Mouse (Mus musculus) ovary, postnatal 14 days (tissue): Measurements from ENCODE around the gene Rgs14.

Experiments used
- DNase-seq: peaks from one replicate; pipeline ENCODE4 v3.0.0; 2022; ENCODE audit warnings: low spot score

The Rgs14 gene

DNA sequence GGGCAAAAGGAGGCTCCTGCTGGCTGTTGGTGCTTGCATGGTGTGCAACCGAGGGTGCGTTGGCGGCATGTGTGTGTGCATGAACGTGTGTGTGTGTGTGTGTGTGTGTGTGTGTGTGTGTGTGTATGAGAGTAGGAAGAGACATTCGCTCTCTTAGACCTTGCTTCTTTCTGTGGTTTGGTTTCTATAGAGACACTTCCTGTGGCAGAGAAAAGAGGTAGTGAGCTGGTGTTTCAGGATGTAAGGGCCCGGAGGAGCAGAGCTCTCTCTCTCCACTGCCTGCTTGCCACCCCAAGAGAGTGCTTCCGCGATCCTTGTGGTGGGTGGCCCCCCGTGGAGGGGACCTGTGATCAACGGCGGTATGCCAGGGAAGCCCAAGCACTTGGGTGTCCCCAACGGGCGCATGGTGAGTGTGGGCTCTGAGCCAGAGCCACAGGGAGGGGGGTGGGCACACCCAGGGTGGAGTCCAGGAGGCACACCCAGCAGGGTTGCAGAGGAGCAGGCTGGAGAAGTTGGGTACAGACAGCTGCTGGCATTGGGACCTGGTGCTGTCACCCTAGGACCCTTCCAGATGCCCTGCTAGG lies at the start of gene Rgs14:
TSS of gene Rgs14 (plus strand) at position 202 of the 584 bp plus-strand sequence.
- DNase-seq: no peak

DNA sequence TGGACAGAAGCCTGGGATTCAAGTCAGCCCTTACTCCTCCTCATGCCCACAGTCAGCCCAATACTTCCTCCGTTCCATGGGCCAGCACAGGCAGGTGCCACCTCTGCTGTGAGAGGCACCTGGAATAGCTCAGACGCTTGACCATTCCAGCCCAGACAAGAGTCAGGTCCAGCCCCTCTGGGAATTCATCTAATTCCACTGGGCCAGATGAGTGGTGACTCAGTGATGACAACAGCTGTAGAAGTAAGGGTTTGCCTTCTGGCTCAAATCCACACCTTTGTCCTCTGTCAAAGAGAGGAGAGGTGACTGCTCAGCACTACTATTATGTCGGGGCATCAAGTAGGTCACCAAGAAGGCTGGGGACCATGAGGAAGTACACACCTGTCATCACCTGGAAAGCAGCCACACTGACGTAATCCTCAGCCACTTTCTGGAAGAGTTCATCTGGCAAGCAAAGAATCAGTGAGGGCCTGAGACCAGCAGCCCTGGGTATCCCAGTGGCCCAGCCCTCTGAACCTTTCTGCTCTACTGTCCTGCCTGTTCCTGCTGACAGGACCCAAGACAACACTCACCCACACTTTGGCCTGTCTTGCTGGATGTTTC lies 49.5 kb upstream of the Rgs14 start, which contains the start of gene Prelid1:
TSS of gene Prelid1 (plus strand) at position 570 of the 603 bp plus-strand sequence.
- DNase-seq: no peak

DNA sequence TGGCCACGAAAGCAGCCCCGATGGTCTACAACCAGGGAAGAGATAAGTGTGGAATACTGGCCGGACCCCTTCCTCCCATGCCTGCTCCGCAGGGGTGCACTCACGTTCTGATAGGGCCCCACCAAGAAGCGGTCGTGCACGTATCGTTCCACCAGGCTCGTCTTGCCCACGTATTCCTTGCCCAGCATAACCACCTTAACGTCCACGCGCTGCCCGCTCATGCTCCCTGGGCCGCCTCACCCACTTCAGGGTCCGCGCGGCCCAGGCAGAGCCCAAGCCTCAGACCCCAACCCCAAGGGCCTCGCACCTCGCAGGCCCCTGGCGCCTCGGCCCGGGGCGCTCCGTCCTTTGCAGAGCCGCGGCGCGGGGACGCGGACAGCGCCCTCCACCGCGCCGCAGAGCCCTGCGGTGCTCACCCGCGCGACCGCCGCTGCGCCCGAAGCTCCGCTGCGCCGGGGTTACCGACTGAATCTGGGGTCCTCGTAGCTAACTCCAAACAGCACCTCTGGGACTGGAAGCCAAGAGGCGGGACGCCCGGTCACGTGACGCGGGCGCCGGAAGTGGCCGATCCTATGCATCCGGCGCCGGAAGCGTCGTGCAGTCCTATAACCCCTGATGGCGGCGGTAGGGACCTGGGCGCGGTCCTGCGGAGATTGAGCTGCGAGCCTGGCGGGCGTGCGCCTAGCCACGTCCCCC lies 48.0 kb upstream of the Rgs14 start, which contains the start of gene Rab24:
TSS of gene Rab24 (minus strand) at position 513 of the 696 bp plus-strand sequence.
- peak; percentile 77 for DNase-seq

DNA sequence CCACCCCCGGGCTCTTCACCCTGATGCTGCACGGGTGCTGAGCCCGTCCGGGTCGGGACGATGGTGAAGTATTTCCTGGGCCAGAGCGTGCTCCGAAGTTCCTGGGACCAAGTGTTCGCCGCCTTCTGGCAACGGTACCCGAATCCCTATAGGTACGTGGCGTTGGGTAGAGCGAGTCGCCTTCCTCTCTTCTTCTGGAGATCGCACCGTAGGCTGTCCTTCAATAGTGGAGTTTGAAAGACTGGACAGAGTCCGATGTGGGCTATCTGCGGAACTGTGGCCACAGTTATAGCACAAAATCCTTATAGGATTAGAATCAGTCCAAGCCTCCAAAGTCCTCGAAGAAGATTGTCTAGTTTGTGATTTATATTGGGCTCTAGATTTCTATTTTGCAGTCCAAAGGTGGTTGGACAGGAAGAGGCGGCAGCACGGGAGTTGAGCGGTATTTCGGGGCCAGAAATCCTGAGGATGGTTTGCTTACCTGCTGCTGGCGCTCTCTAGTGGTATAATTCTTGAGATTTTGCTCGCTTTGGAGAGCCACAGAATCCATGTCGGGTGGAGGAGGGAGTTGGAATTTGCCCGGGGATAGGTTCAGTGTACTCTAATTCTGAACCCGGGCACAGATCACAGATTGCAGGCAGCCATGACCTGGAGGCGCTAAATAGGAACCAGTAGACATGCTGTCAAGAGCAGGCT lies 47.3 kb upstream of the Rgs14 start:
- DNase-seq: peak; percentile 27

DNA sequence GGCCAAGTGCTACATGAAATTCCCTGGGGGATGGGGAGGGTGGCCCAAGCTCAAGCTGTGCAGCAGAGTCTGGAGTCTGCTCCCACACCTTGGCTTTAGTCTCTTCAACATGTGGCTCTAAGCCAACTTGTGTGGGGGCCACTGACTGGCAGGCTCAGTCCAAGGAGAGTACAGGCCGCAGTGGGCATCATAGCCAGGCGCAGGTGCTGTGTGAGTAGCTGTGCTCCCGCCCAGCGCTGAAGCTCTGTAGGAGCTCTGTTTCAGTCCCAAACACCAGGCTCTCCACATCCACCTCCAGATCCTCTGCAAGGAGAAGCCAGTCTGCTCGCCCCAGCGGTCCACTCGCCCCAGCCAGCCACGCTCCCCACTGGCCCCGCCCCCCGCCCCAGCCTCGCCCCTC lies 43.9 kb upstream of the Rgs14 start:
- DNase-seq: no peak

DNA sequence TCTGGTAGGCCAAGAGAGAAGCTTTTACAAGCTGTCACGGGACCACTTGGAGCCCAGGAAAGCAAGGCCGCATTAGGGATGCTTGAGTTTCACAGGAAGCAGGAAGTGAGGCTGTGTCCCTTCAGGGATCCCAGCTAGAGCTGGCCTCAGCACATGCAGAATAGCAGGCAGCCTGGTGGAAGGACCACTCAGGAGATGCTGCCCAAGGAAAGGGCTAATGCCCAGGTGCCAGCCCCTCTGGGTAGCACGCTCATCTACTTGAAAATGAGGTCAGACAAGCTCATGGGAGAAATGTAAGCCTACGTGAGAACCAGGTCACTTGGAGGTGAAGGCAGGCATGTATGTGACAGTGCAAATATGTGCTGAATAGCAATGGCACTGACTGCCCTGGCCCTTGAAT lies 42.4 kb upstream of the Rgs14 start:
- DNase-seq: no peak

DNA sequence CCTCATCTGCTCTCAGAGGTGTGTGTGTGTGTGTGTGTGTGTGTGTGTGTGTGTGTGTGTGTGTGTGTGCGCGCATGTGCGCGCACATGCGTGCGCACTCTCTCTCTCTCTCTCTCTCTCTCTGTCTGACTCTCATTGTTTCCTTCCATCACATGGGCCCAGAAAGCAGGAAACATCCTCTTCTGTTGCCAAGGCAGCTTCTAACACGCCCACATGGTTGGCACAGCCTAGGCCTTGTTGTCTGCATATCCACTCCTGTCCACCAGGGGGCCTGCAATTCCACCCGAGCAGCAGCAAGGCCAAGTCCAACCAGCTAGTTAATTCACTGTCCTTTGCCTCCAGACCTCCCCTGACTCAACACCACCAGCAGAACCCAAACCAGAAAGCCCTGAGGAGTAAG lies 41.9 kb upstream of the Rgs14 start:
- DNase-seq: peak; percentile 78

DNA sequence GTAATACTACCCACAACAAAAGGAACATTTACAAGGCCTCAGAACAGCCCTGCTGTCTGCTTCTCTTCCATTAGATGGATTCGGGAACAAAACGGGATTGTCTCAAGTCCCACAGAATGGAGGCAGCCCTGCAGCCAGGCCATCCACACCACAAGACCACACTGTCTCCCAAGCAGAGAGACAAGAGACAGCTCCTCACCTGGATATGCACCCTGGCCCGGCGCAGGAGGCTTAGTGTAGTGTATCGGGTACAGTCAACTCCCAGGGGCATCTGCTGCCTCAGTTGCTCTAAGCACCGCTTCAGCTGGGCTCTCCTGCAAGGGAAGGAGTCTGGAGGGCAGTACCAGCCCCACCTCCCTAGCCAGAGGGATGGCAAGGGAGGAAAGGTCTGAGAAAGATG lies 41.4 kb upstream of the Rgs14 start:
- no peak for DNase-seq

DNA sequence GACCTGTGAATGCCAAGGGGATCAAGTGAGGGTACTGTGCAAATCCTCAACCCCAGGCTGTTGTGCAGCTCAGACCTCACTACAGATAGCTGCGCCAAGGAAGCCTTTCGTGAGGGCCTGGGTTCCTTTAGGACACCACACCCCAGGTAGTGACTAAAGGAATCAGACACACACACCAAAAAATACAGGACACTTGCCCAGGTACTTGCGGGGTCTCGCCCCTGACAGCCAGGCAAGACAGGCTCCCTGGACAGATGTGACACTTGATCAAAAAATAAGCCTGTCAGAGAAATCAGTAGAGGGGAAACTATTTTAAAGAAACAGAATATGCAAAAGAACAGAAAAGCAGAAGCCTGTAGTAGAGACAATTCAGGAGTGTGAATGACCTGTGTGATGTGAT lies 40.9 kb upstream of the Rgs14 start:
- DNase-seq: no peak

DNA sequence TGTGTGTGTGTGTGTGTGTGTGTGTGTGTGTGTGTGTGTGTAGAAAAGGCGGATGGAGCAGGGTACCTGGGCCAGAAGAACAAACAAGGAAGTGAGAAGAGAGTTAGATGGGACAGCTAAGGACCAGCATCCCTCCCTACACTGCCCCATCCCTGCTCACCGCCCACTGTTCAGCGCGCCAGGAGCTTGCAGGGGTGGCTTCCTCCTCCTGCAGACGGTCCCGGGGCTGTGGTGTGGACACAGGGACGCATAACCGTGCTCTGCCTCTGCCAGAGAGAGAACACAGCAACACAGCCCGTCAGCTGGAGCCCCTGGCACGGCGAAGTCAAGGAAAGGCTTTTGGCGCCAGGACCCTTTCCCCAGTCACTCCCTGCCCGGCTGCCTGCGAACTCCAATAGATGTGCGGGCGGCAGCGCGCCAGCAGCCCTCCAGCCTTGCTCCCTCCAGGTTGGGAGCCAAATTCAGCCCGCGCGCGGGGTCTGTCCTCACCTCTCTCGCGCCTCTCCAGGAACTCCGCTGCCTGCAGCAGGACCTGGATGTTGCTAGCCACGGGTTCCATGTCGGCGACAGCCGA lies 40.3 kb upstream of the Rgs14 start:
- peak; percentile 22 for DNase-seq

DNA sequence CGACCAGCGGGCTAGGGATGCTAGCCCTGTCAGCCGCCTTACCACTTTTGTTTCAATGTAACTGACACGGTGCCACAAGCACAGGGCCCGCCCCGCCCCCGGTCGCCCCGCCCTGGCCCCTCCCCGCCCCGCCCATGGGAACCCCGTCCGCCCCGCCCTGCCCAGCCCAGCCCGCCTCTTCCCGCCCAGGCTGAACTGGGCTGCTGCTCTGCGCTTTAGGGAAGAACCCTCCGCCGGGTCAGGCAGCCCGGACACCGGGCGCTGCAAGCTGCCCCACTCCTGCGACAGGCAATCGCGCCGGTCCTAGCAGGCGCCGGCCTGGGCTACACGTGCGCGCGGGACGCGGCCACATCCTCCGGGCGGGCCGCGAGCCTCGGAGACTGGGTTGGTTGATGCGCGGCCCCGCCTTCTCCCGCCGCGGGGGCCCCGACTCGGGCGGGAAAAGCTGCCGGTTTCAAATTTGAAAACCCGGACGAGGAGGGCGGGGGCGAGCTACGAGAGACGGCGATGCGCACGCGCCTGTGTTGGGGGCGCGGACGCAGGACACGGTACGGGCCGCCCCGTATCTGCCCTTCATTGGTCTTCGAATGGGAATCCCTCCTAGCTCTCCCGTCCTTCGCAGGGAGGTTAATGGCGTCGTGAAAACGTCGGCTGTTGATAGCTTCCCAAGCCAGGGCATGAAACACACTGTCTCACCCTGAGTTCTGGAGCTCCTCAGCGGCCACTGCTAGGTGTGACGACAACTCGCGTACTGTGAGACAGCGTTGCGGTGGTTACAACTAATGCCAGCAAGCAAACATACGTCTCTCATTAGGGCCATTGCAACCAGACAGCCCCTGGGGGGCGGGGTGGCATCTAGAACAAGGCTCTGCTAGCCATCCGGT lies 39.6 kb upstream of the Rgs14 start, which contains the start of gene Mxd3:
TSS of gene Mxd3 (minus strand) at position 141 of the 884 bp plus-strand sequence.
- peak; percentile 73 for DNase-seq

DNA sequence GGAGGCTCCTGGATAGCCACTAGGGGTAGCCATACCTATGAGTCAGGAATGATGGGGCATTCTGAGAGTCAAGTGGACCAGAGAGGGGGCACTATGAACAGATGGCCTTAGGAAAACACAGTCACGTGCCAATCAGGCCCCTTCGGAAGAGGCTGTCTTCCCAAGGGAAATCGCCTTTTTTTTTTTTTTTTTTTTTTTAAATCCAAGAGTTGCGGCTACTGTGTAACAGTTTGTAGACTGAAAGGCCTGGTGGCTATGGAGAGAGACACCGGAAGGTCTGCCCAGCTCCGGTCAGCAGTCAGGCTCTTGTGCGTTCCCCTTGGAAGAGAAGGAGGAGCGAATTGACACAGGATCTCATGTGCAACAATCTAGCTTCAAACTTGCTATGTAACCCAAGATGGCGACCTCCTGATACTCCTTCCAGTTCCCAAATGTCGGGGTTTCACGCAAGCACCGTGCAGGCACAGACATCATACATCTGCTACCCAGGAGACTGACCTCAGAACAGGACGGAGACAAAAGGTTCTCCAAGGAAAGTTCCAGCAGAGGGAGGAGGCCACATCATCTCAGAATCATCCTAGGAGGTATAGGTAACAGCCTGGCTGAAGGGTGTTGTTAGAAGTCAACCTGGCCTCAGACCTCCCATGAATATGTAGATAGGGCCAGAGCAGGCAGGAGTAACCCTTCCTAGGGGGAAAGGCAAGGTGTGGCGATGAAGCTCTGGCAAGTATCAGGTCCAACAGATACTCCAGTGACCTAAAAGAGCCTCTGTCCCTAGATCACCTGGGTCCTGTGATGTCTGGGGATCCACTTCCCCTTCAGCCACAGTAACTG lies 38.7 kb upstream of the Rgs14 start:
- no peak for DNase-seq

DNA sequence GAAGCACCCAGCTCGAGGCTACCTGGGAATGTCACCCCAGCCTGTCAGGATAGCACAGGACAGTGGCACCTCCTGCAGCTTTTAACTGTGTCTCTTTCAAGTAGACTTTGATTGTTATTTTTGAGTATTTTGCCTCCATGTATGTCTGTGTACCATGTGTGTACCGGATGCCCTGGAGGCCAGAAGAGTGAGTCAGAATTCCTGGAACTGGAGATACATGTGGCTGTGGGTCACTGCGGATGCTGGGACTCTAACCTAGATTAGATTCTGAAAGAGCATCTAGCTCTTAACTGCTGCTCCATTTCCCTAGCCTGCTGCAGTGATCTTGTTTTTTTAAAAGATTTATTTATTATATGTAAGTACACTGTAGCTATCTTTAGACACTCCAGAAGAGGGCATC lies 37.2 kb upstream of the Rgs14 start:
- no peak for DNase-seq

DNA sequence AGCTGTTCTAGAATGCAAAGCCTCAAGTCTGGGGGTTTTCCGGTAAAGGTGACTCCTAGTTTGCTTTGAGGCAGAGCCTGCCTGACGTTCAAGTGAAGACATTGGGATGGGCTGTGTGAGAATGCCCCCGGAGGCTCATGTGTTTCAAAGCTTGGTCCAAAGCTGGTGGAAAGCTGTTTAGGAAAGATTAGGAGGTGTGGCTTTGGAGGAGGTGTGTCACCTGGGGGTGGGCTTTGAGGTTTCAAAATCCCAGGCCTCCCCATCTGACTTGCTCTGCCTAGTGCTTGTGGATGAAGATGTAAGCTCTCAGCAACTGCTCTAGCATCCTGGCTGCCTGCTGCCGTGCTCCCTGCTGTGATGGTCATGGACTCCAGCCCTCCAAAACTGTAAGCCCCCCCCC lies 33.8 kb upstream of the Rgs14 start:
- no peak for DNase-seq

DNA sequence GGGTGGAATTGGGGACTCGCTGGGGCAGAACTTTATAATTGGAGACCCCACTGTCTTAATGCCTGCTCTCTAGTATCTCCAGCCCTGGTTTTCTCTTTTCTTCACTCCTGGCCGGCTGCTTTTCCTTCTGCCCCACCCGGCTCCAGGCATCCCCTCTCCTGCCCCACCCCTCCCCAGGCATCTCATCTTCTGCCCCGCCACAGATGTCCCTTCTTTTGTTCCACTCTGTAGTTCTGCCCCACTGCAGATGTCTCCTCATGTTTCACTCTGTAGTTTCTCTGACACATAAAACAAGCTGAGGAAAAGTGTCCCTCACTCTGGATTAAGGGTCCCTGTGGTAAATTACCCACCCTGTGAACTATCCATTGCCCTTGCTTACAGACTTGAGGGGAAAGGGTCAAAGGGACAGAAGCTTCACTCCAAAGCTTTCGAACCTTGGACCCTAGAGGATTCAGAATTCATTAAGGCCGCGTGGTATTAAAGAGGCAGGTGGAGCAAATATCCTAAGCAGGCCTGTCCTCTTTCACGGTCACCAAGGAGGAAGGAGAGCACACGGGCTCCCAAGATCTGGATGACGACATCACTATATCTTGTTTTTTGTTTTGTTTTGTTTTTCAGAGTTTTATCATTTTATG lies 32.1 kb upstream of the Rgs14 start:
- no peak for DNase-seq

DNA sequence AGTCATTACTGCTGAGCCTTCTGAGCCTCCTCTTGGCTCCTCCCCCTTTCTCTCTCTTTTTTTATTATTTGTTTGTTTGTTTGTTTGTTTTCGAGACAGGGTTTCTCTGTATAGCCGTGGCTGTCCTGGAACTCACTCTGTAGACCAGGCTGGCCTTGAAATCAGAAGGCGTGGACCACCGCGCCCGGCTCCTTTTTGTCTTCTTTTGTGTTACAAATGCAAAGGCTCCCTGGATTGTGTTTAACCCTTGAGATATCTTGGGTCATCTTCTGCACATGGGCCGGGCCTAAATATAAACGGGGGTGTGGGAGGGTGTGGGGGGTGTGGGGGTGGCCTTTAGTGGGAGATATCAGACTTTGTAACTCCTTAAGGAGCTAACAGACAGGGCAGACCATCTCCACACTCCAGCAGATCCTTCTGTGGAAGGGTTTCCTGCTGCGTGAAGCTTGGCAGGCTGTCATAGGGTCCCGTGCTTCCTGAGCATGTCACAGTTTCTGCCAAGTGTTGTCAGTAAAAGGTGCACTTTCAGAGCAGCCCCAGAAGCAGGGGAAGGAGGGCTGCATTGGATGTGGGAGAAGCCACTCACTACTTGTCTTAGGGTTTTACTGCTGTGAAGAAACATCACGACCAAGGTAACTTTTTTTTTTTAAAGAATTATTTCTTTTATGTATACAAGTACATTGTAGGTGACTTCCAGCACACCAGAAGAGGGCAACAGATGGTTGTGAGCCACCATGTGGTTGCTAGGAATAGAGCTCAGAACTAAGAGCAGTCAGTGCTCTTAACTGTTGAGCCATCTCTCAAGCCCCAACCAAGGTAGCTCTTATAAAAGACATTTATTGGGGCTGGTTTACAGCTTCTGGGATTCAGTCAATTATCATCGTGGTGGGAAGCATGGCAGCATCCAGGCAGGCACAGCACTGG lies 31.1 kb upstream of the Rgs14 start:
- no peak for DNase-seq

DNA sequence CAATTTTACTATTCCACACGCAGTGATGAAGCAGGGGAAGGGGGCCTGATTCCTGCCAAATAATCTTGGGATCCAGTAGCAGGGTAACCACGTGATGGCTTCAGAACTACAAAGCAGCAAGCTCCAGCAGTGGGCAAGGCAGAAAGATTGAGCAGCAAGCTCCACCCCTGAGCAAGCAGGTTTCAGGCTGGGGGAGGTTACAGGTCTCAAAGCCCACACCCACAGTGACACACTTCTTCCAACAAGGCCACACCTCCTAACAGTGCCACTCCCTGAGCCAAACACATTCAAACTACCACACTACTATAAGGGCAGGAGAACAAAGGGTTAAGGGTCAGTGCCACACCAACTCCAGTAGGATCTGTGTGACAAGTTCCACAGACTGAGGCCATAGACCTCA lies 30.3 kb upstream of the Rgs14 start:
- DNase-seq: no peak

DNA sequence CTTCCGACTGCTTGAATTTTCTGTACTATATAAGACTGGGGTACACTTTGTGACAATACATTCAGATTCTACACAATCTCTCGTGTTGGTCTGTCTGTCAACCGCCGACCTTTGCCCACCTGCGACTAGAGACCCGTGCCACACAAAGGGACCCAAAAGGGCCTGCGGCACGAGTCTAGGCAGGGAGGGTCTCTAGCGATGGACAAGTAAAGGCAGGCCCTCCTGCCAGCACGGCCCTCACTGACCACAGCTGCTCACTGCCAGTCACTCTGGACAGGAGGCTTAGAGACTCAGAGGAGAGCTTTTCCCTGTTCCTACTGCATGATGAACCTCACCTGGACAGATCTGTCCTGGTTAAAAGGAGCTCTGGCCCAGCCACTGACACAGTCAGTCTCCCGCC lies 27.1 kb upstream of the Rgs14 start:
- DNase-seq: no peak

DNA sequence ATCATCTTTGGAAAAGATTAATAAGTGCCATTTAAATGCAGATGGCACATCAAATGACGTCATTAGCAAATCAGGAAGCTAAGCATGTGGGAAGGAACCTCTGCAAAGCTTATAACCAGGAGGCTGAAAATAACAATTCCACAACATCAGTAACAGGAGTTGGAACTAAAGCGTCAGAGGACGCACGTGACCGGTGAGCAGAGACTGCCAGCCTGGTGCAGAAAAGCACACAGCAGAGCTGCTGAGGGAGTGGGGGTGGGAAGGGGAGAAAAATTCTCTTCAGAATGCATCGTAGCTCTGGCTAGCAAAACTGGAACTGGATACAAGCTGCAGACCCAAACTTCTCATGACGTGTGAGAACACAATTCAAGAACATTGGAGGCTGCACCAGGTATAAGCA lies 25.2 kb upstream of the Rgs14 start:
- no peak for DNase-seq
